Mouse (Mus musculus) forebrain, postnatal 0 days (tissue): ENCODE results near the gene Plxnd1. TPM values are rescaled to one million over a fixed set of nuclear protein-coding genes. Genes with fewer than 3 reads are reported as not detected.

Source experiments
- ATAC-seq: fragments of 200-750 bp; cut with Nextera tagmentation; 2 replicates; pipeline ENCODE4 v1.8.0; 2017; ENCODE audit warnings: mild to moderate bottlenecking, moderate library complexity
- DNase-seq: peaks from one replicate; pipeline ENCODE4 v3.0.0-alpha.2; 2015
- H3K27ac ChIP-seq: fragments of 300-500 bp; sonication (generic); 2 replicates; pipeline ENCODE4 v1.5.1; 2014; ENCODE audit warnings: low read depth, mild to moderate bottlenecking, antibody characterized with exemption, low read length, moderate library complexity, mixed read lengths
- H3K27me3 ChIP-seq: fragments of 300-500 bp; sonication (generic); 2 replicates; pipeline ENCODE4 v1.6.1; 2014; ENCODE audit warnings: mild to moderate bottlenecking, low read length, mixed read lengths; ENCODE audit not compliant: insufficient read depth
- H3K36me3 ChIP-seq: fragments of 300-500 bp; sonication (generic); 2 replicates; pipeline ENCODE4 v1.6.1; 2014; ENCODE audit warnings: mild to moderate bottlenecking, moderate library complexity; ENCODE audit not compliant: insufficient read depth
- H3K4me1 ChIP-seq: fragments of 300-500 bp; sonication (generic); 2 replicates; pipeline ENCODE4 v1.6.1; 2014; ENCODE audit warnings: antibody characterized with exemption; ENCODE audit not compliant: insufficient read depth
- H3K4me2 ChIP-seq: fragments of 300-500 bp; sonication (generic); 2 replicates; pipeline ENCODE4 v1.6.1; 2014; ENCODE audit warnings: low read depth, mild to moderate bottlenecking, moderate library complexity
- H3K4me3 ChIP-seq: fragments of 300-500 bp; sonication (generic); 2 replicates; pipeline ENCODE4 v1.5.1; 2014; ENCODE audit warnings: low read depth, low read length, mixed read lengths
- H3K9ac ChIP-seq: fragments of 300-500 bp; sonication (generic); 2 replicates; pipeline ENCODE4 v1.6.1; 2014; ENCODE audit warnings: mild to moderate bottlenecking
- H3K9me3 ChIP-seq: fragments of 300-500 bp; sonication (generic); 2 replicates; pipeline ENCODE4 v1.6.1; 2016; ENCODE audit warnings: low read length
- CTCF ChIP-seq: sonication (generic); IDR thresholded peaks from 2 replicates; pipeline ENCODE4 v1.5.1; 2016; ENCODE audit warnings: antibody characterized with exemption, control low read depth, low read depth
- WGBS: fragments of 180-500 bp; shearing (Covaris S2); extraction: QIAGEN DNeasy Blood & Tissue Kit; methylation state at CpG from one replicate; pipeline ENCODE4 v1.1.7; 2014; 5-methylcytosine and 5-hydroxymethylcytosine counted together
- polyA plus RNA-seq: library from polyadenylated mRNA; unstranded; fragments of >200 nt; fragmentation: Nextera tagmentation; extraction: Ambion mirVana; gene quantifications from 2 replicates; pipeline ENCODE4 v1.2.1, GENCODE M21; 2015
- total RNA-seq: library from RNA; depleted of rRNA; stranded (reverse); fragments of >200 nt; gene quantifications from 2 replicates; pipeline ENCODE4 v1.2.3, GENCODE M21; 2014

Gene Plxnd1
- total and polyA plus RNA-seq, 2 experiments from 2014 or later: 17.6 to 44.1 TPM

GRCm38 (mm10) chr6:115990056-115990455, 4.7 kb downstream of the Plxnd1 start:
- Histone ChIP-seq H3K9me3 (no peaks in the 10 kb centered on the region), H3K27ac (no peak overlapping the region), H3K9ac (no peak overlapping the region), H3K27me3 (peaks cover 18% of the 10 kb centered on the region), H3K36me3 (no peaks in the 10 kb centered on the region), H3K4me2 (peak overlapping the region; percentile 94), H3K4me3 (no peak overlapping the region), H3K4me1 (peaks cover 12% of the 10 kb centered on the region)
- DNase-seq (no peak), ATAC-seq (no peak)
- 70% methylated on average over 3 of the region's 3 CpGs for WGBS
- no peak for TF ChIP-seq CTCF

GRCm38 (mm10) chr6:115989607-115990006, 5.2 kb downstream of the Plxnd1 start:
- no peaks in the 10 kb centered on the region for H3K9me3 ChIP-seq
- 54% methylated on average over 4 of the region's 4 CpGs for WGBS
- no peak overlapping the region for H3K9ac ChIP-seq
- DNase-seq (no peak), ATAC-seq (no peak)
- H3K27ac ChIP-seq: no peak overlapping the region
- TF ChIP-seq CTCF: no peak
- no peak overlapping the region for H3K4me3 ChIP-seq
- peaks cover 12% of the 10 kb centered on the region for H3K4me1 ChIP-seq
- no peaks in the 10 kb centered on the region for H3K36me3 ChIP-seq
- H3K27me3 ChIP-seq: peaks cover 18% of the 10 kb centered on the region
- peak overlapping the region; percentile 94 for H3K4me2 ChIP-seq

- Histone ChIP-seq H3K4me1 (peaks cover 9% of the 10 kb centered on the region), H3K9me3 (no peaks in the 10 kb centered on the region), H3K4me3 (no peak overlapping the region), H3K27me3 (peaks cover 14% of the 10 kb centered on the region), H3K36me3 (no peaks in the 10 kb centered on the region), H3K9ac (no peak overlapping the region), H3K4me2 (no peak overlapping the region), H3K27ac (no peak overlapping the region)
- ATAC-seq (no peak), DNase-seq (no peak)
- WGBS: 78% methylated on average over 5 of the region's 5 CpGs
- TF ChIP-seq CTCF: no peak
Measured at GRCm38 (mm10) chr6:115989032-115989431, 5.8 kb downstream of the Plxnd1 start.

GRCm38 (mm10) chr6:115987096-115987747, 7.6 kb downstream of the Plxnd1 start:
- ATAC-seq (no peak), DNase-seq (no peak)
- no peak for TF ChIP-seq CTCF
- no peak overlapping the region for H3K9ac ChIP-seq
- no peaks in the 10 kb centered on the region for H3K36me3 ChIP-seq
- peaks cover 3% of the 10 kb centered on the region; the same call in 1 of the 2 replicates for H3K4me1 ChIP-seq
- no peak overlapping the region for H3K4me2 ChIP-seq
- no peak overlapping the region for H3K27ac ChIP-seq
- no peak overlapping the region for H3K4me3 ChIP-seq
- no peaks in the 10 kb centered on the region for H3K9me3 ChIP-seq
- no peaks in the 10 kb centered on the region for H3K27me3 ChIP-seq
- 59% methylated on average over 9 of the region's 9 CpGs for WGBS

GRCm38 (mm10) chr6:115986472-115987095, 8.2 kb downstream of the Plxnd1 start:
- H3K4me2 ChIP-seq: no peak overlapping the region
- ATAC-seq: 0 out of 2 replicates have a peak, but pooled peaks have one; percentile 35
- H3K27ac ChIP-seq: no peak overlapping the region
- 56% methylated on average over 12 of the region's 12 CpGs for WGBS
- H3K9me3 ChIP-seq: no peaks in the 10 kb centered on the region
- no peak for DNase-seq
- H3K27me3 ChIP-seq: no peaks in the 10 kb centered on the region
- H3K36me3 ChIP-seq: no peaks in the 10 kb centered on the region
- H3K4me3 ChIP-seq: no peak overlapping the region
- no peak overlapping the region for H3K9ac ChIP-seq
- peaks cover 3% of the 10 kb centered on the region; the same call in 1 of the 2 replicates for H3K4me1 ChIP-seq
- no peak for TF ChIP-seq CTCF

- DNase-seq (no peak), ATAC-seq (no peak)
- WGBS: 71% methylated on average over 9 of the region's 9 CpGs
- no peaks in the 10 kb centered on the region for H3K36me3 ChIP-seq
- H3K27me3 ChIP-seq: no peaks in the 10 kb centered on the region
- H3K4me1 ChIP-seq: peaks cover 3% of the 10 kb centered on the region; the same call in 1 of the 2 replicates
- H3K9ac ChIP-seq: no peak overlapping the region
- no peaks in the 10 kb centered on the region for H3K9me3 ChIP-seq
- H3K27ac ChIP-seq: no peak overlapping the region
- no peak overlapping the region for H3K4me2 ChIP-seq
- TF ChIP-seq CTCF: no peak
- H3K4me3 ChIP-seq: no peak overlapping the region
Measured at GRCm38 (mm10) chr6:115985622-115986021, 9.2 kb downstream of the Plxnd1 start.

- ATAC-seq (no peak), DNase-seq (no peak)
- Histone ChIP-seq H3K27me3 (no peaks in the 10 kb centered on the region), H3K36me3 (no peaks in the 10 kb centered on the region), H3K27ac (no peak overlapping the region), H3K4me2 (no peak overlapping the region), H3K4me1 (peaks cover 3% of the 10 kb centered on the region; the same call in 1 of the 2 replicates), H3K9ac (no peak overlapping the region), H3K9me3 (no peaks in the 10 kb centered on the region), H3K4me3 (no peak overlapping the region)
- 55% methylated on average over 7 of the region's 7 CpGs for WGBS
- TF ChIP-seq CTCF: no peak
Measured at GRCm38 (mm10) chr6:115984580-115984979, 10.2 kb downstream of the Plxnd1 start.
